Mouse (Mus musculus): ENCODE data around the gene Taf6l.

Taf6l gene

GRCm38 (mm10) chr19:8790171-8790570 is 4.0 kb upstream of the Taf6l start:
- DNase-seq (ENCODE audit: low read depth), result no peak

GRCm38 (mm10) chr19:8789171-8789570 is 3.0 kb upstream of the Taf6l start:
- DNase-seq (ENCODE audit: low read depth), result no peak

GRCm38 (mm10) chr19:8788521-8788920 is 2.3 kb upstream of the Taf6l start:
- DNase-seq (ENCODE audit: low read depth), result no peak

- DNase-seq (ENCODE audit: low read depth), result no peak
Observed at GRCm38 (mm10) chr19:8774951-8775421, 11.2 kb downstream of the Taf6l start.

- DNase-seq (ENCODE audit: low read depth), result peak; percentile 97
Observed at GRCm38 (mm10) chr19:8774086-8774835, 12.0 kb downstream of the Taf6l start, which contains the start of gene Tmem179b. TSS of gene Tmem179b (minus strand) at chr19:8774467.

GRCm38 (mm10) chr19:8773409-8773808 is 12.8 kb downstream of the Taf6l start:
- DNase-seq (ENCODE audit: low read depth), result no peak

GRCm38 (mm10) chr19:8772996-8773395 is 13.2 kb downstream of the Taf6l start:
- no peak for DNase-seq (ENCODE audit: low read depth)

GRCm38 (mm10) chr19:8770567-8771270 is 15.5 kb downstream of the Taf6l start, which contains the start of gene Tmem223:
TSS of gene Tmem223 (plus strand) at chr19:8770996.
- peak; percentile 63 for DNase-seq (ENCODE audit: low read depth)

GRCm38 (mm10) chr19:8765562-8765961 is 20.7 kb downstream of the Taf6l start:
- no peak for DNase-seq (ENCODE audit: low read depth)

GRCm38 (mm10) chr19:8763276-8763675 is 22.9 kb downstream of the Taf6l start:
- no peak for DNase-seq (ENCODE audit: low read depth)

GRCm38 (mm10) chr19:8760757-8761156 is 25.5 kb downstream of the Taf6l start:
- no peak for DNase-seq (ENCODE audit: low read depth)

GRCm38 (mm10) chr19:8758899-8759298 is 27.3 kb downstream of the Taf6l start:
- no peak for DNase-seq (ENCODE audit: low read depth)

- DNase-seq (ENCODE audit: low read depth), result no peak
Observed at GRCm38 (mm10) chr19:8757471-8757998, 28.7 kb downstream of the Taf6l start.

GRCm38 (mm10) chr19:8756635-8757387 is 29.4 kb downstream of the Taf6l start, which contains the start of gene Nxf1:
TSS of gene Nxf1 (plus strand) at chr19:8757073.
- peak; percentile 88 for DNase-seq (ENCODE audit: low read depth)

- no peak for DNase-seq (ENCODE audit: low read depth)
Observed at GRCm38 (mm10) chr19:8755652-8756051, 30.6 kb downstream of the Taf6l start.

- DNase-seq (ENCODE audit: low read depth), result no peak
Observed at GRCm38 (mm10) chr19:8747368-8747767, 38.8 kb downstream of the Taf6l start.

GRCm38 (mm10) chr19:8745382-8745781 is 40.8 kb downstream of the Taf6l start:
- no peak for DNase-seq (ENCODE audit: low read depth)

GRCm38 (mm10) chr19:8742176-8742575 is 44.0 kb downstream of the Taf6l start:
- DNase-seq (ENCODE audit: low read depth), result no peak

- DNase-seq (ENCODE audit: low read depth), result peak; percentile 98
Observed at GRCm38 (mm10) chr19:8741243-8741869, 44.9 kb downstream of the Taf6l start, which contains the start of gene Stx5a. TSS of gene Stx5a (plus strand) at chr19:8741413.

- no peak for DNase-seq (ENCODE audit: low read depth)
Observed at GRCm38 (mm10) chr19:8740603-8741002, 45.6 kb downstream of the Taf6l start, which contains the start of gene 1700092M07Rik. TSS of gene 1700092M07Rik (plus strand) at chr19:8740718.

GRCm38 (mm10) chr19:8739646-8740045 is 46.6 kb downstream of the Taf6l start:
- DNase-seq (ENCODE audit: low read depth), result no peak
